Mouse (Mus musculus) cerebellum, adult 2 months (tissue): ENCODE results near the gene Grin2c.

Source experiments
- CTCF ChIP-seq: fragments of 200-500 bp; IDR thresholded peaks from 2 replicates; pipeline ENCODE4 v1.5.1; 2011; ENCODE audit warnings: low read depth, mild to moderate bottlenecking, control low read depth, low read length, moderate library complexity, borderline replicate concordance; ENCODE audit not compliant: insufficient read depth
- POLR2A ChIP-seq: fragments of 200-500 bp; IDR thresholded peaks from 2 replicates; pipeline ENCODE4 v1.6.1; 2011; ENCODE audit warnings: low read length, control low read depth, borderline replicate concordance; ENCODE audit not compliant: insufficient read depth

GRCm38 (mm10) chr11:115231168-115231915 is 35.7 kb downstream of the Grin2c start:
- TF ChIP-seq POLR2A (no peak), CTCF (no peak)
